Mouse (Mus musculus): Measurements from ENCODE around the gene Tcf19.
"Not testable (repeated sequence)": the region's sequence is repeated elsewhere in the genome, so short reads cannot be mapped to it uniquely, and the experiment has no call there.

The Tcf19 gene

GRCm38 (mm10) chr17:35532360-35532759, 15.7 kb upstream of the Tcf19 start:
- no peak for DNase-seq

- peak; percentile 49 to 72 for DNase-seq
Measured at GRCm38 (mm10) chr17:35526644-35527043, 10.0 kb upstream of the Tcf19 start.

- no peak for DNase-seq
Measured at GRCm38 (mm10) chr17:35524354-35524753, 7.7 kb upstream of the Tcf19 start.

- no peak for DNase-seq
Measured at GRCm38 (mm10) chr17:35517526-35517925, 902 bp upstream of the Tcf19 start.

- DNase-seq, result peak; percentile 45 to 52
Measured at GRCm38 (mm10) chr17:35515911-35516640, 548 bp downstream of the Tcf19 start.

- DNase-seq, result no peak
Measured at GRCm38 (mm10) chr17:35514756-35515155, 1.9 kb downstream of the Tcf19 start.

GRCm38 (mm10) chr17:35513886-35514285, 2.7 kb downstream of the Tcf19 start:
- peak; percentile 75 to 83 for DNase-seq

GRCm38 (mm10) chr17:35512916-35513626, 3.6 kb downstream of the Tcf19 start:
- no peak for DNase-seq

- peak; percentile 73 to 74 for DNase-seq
Measured at GRCm38 (mm10) chr17:35509284-35509683, 7.3 kb downstream of the Tcf19 start.

- not testable (repeated sequence) for DNase-seq
Measured at GRCm38 (mm10) chr17:35508279-35508678, 8.3 kb downstream of the Tcf19 start.

- no peak for DNase-seq
Measured at GRCm38 (mm10) chr17:35507556-35508260, 8.9 kb downstream of the Tcf19 start.

- DNase-seq, result no peak
Measured at GRCm38 (mm10) chr17:35506881-35507280, 9.7 kb downstream of the Tcf19 start.

- no peak for DNase-seq
Measured at GRCm38 (mm10) chr17:35505776-35506175, 10.8 kb downstream of the Tcf19 start, which contains the start of gene Pou5f1. Gene Pou5f1, plus strand, starts transcription at chr17:35506018.

- DNase-seq, result no peak
Measured at GRCm38 (mm10) chr17:35504628-35505481, 11.8 kb downstream of the Tcf19 start.

- no peak for DNase-seq
Measured at GRCm38 (mm10) chr17:35503849-35504248, 12.8 kb downstream of the Tcf19 start.

- DNase-seq, result no peak
Measured at GRCm38 (mm10) chr17:35502762-35503161, 13.9 kb downstream of the Tcf19 start.

GRCm38 (mm10) chr17:35502226-35502625, 14.4 kb downstream of the Tcf19 start:
- DNase-seq, result no peak

GRCm38 (mm10) chr17:35497124-35497523, 19.5 kb downstream of the Tcf19 start:
- no peak for DNase-seq

GRCm38 (mm10) chr17:35490320-35490719, 26.3 kb downstream of the Tcf19 start:
- no peak for DNase-seq

GRCm38 (mm10) chr17:35488041-35488440, 28.6 kb downstream of the Tcf19 start:
- no peak for DNase-seq

- DNase-seq, result no peak
Measured at GRCm38 (mm10) chr17:35486726-35487125, 29.9 kb downstream of the Tcf19 start.

- no peak for DNase-seq
Measured at GRCm38 (mm10) chr17:35485702-35486101, 30.9 kb downstream of the Tcf19 start.

GRCm38 (mm10) chr17:35484066-35484465, 32.6 kb downstream of the Tcf19 start:
- peak; percentile 43 to 47 for DNase-seq
